Mouse (Mus musculus) fat pad, adult 2 months (tissue): ENCODE data around the gene Spint5.
"Not testable (repeated sequence)": the region's sequence is repeated elsewhere in the genome, so short reads cannot be mapped to it uniquely, and the experiment has no call there.

Experiments
- DNase-seq: peaks from one replicate; pipeline ENCODE4 v3.0.0-alpha.2; 2011; ENCODE audit warnings: low read depth, low spot score; ENCODE audit errors: extremely low read depth

Gene Spint5

DNA sequence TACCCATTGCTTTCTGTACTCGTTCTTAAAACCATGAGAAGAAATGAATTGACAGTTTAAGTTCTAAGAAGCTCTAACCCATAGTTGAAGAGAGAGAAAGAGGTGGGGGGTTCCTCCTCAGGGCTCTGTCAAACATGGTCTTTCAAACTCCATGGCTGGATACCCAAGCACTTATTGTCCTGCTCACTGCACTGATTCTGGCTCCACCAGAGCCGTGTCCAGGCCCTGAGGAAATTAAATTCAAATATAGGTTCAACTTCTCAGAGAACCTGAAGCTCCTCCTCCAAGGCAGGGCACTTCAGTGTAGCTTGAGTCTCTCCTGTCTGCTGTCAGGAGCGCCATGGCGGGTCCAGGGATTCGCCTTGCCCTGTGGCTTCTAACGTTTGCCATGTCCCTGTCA is at the start of gene Spint5:
Gene Spint5 (plus strand): TSS at position 301 of the 400 bp plus-strand sequence.
- no peak for DNase-seq

GRCm38 (mm10) chr2:164670261-164670660 is 44.8 kb upstream of the Spint5 start:
- no peak for DNase-seq

- no peak for DNase-seq
Observed at GRCm38 (mm10) chr2:164670938-164671337, 44.2 kb upstream of the Spint5 start.

- DNase-seq: no peak
Observed at GRCm38 (mm10) chr2:164673987-164674386, 41.1 kb upstream of the Spint5 start, which contains the start of gene Wfdc11. TSS of gene Wfdc11 (minus strand) at chr2:164674087.

DNA sequence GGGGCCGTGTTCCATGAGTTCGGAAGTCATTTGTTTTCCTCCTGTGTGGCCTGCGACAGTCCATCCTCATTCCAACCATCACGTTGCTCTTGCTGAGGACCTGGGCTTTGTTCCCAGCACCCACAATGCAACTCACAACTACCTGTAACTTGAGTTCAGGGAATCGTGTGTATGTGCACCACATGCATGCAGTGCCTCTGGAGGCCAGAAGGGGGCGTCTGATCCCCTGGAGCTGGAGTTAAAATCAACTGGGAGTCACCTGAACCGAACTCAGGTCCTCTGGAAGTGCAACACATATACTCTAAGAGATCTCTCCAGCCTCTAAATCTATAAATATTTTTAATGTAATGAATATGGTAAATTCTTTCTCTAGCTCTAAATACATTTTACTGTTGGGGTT is 39.0 kb upstream of the Spint5 start:
- no peak for DNase-seq

DNA sequence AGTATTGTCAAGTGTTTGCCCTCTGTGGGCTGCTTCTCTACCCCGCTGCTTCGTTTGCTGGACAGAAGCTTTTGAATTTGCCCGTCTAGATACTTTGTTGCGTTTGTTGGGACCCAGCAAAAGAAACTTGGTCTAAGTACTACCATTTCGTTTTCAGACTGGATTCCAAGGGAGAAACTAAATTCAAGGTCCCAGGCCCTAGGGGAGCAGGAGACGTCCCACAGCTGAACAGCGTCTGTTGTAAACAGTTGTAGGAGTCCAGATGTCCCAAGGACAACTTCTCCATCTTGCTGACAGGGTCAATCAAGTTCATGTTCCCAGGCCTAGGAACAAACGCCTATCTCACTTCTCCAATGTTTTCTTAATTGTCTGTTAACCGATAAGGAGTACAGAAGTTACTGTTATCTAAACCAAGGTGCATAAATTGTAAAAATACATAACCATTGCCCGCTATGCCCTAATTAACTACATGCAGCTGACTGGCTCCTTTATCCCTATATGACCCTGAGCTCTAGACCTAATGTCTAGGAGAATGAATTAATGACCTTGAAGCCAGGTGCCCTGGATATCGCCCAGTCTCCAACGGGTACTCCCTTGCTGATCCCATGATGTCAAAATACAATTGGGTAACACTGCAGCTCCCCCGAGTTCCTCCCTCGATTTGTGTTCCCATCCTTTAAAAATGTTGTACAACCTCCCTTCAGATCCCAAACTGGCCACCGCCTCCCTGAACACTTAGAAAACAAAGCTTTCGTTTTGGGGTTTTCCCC is 38.0 kb upstream of the Spint5 start:
- DNase-seq: no peak

GRCm38 (mm10) chr2:164678848-164679625 is 36.1 kb upstream of the Spint5 start:
- no peak for DNase-seq

DNA sequence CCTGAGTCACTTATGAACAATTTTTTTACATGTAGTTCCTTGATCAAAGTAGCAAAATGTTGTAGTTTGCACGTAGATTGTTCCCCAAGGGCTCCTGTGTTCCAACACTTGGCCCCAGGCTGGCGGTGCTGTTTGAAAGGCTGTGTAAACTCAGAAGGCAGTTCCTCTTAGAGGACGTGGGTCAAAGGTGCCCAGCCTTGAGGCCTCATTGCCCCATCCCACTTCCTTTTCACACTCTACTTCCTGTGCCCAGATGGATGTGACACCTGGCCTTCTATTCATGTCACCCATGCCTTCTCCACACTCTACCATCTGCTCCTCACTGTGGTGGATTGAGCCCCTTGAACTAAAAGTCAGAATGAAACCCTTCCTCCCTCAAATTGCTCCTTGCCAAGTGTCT is 35.2 kb upstream of the Spint5 start:
- DNase-seq: no peak

DNA sequence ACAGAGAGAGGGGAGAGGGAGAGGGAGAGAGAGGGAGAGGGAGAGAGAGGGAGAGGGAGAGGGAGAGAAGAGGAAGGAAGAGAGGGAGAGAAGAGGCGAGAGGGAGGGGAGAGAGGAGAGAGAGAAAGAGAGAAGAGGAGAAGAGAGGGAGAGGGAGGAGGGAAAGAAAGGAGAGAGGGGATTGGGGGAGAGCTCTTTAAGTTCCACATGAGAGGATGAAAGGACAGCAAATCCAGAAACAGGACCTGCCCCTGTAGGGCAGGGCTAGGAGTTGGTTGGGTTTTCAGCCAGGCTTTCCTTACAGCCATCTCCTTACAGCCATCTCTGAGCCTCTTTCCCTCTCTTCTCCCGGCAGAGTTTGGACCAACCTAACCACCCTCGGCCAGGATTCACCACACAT is 30.3 kb upstream of the Spint5 start, which contains the start of gene Wfdc13:
Gene Wfdc13 (plus strand): TSS at position 301 of the 400 bp plus-strand sequence.
- no peak for DNase-seq

GRCm38 (mm10) chr2:164698201-164698600 is 16.9 kb upstream of the Spint5 start, which contains the start of gene Spint4:
TSS of gene Spint4 (plus strand) at chr2:164698501.
- no peak for DNase-seq

- no peak for DNase-seq
Observed at GRCm38 (mm10) chr2:164700959-164701358, 14.1 kb upstream of the Spint5 start.

DNA sequence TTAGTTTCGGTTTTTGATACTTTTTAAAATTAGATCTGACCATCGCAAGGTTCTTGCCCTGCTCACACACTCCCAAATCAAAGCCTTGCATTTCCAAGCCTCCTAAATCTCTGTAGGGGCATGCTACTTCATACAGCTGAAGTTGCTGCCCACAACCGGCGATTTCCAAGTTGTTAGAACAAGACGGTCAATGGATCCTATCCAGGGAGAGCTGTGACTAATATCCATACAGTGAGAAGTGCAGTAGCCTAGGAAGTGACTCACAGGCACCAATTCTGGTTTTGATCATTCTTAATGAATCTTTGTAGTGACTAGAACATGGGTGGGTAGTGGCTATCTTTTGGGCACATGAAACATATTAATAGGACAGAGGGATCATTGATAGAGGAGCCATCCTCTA is 13.3 kb upstream of the Spint5 start:
- DNase-seq: no peak

DNA sequence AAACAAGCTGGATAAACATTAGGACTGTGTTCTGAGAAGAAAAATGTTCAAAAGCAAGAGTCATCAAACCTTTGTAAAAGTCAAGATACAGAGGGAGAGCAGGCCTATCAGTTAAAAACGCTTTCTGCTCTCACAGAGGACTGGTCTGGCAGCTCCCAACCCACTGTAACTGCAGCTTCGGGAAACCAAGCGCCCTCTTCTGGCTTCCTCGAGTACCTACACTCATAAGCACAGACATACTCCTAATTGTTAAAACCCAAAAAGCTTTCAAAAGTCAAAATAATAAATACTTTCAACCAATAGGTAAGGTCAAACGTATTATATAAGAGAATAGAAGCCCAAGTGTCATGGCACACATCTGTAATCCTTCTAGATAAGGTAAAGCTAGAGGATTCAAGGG is 10.9 kb upstream of the Spint5 start:
- DNase-seq: no peak

GRCm38 (mm10) chr2:164705328-164705727 is 9.8 kb upstream of the Spint5 start:
- no peak for DNase-seq

GRCm38 (mm10) chr2:164705991-164706390 is 9.1 kb upstream of the Spint5 start:
- DNase-seq: no peak

DNA sequence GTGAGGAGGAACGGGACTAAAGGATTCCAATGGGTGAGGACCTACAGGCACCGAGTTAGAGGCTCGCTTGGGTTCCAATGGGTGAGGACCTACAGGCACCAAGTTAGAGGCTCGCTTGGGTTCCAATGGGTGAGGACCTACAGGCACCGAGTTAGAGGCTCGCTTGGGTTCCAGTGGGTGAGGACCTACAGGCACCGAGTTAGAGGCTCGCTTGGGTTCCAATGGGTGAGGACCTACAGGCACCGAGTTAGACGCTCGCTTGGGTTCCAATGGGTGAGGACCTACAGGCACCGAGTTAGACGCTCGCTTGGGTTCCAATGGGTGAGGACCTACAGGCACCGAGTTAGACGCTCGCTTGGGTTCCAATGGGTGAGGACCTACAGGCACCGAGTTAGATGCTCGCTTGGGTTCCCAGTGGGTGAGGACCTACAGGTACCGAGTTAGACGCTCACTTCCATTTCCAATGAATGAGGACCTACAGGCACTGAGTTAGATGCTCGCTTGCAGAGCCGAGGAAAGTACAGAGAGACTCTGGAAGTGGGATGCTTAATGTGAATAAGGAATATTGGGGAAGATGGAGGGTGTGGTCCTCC is 1.2 kb downstream of the Spint5 start:
- DNase-seq: not testable (repeated sequence)

GRCm38 (mm10) chr2:164723276-164723675 is 8.2 kb downstream of the Spint5 start:
- no peak for DNase-seq

DNA sequence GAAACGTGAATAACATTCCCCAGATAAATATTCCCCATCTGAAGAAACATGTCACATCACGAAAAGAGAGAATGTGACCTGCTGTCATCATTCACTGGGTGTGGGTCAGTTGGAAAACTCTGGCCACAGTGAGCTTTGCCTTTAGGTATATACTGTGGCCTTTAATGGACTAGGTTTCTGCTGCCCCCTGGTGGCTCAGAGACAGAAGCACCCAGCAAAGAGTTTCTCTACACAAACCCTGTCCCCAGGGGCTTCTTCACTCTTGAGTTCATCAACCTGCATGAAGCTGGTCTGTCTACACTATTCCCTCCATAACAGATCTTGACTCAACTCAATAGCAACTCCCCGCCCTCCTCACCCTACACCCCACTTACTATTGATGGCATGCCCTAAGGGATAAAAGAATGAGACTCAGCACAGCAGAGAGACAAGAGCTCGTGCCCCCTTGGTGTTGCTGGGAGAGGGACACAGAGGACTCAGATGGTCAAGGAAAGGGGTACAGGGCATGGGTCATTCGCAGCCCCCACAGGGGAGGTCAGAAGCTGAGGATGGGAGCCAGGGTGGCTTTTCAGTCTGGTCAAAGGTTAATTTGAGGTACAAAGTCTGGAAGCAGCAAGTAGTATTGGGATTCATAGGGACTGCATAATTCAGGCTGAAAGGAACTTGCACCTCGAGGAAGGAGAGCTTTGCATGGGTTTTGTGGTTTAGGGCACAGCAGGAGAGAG is 11.0 kb downstream of the Spint5 start:
- no peak for DNase-seq

DNA sequence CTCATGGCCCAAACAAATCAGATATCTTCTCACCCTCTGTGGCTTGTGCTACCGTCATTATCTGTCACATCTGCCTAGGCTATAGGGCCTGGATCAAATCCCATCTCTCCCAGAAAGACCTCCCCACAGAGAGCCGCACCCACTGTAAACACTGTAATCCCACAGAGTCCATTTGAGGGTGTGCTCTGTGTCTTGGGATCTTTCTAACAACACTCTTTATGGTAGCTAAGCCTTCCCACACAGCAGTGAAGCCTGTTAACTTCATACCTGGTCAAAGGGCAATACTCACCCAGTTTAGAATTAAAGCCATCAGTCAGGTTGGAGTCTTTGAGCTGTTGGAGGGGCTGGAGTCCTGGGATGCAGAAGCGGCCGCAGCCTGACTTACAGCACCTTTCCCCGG is 16.6 kb downstream of the Spint5 start:
- no peak for DNase-seq

- no peak for DNase-seq
Observed at GRCm38 (mm10) chr2:164733259-164733658, 18.2 kb downstream of the Spint5 start.

- no peak for DNase-seq
Observed at GRCm38 (mm10) chr2:164734839-164735238, 19.7 kb downstream of the Spint5 start.
